Mouse (Mus musculus) hindbrain, embryonic 15.5 days (tissue): ENCODE data around the gene Krt79. TPM values are rescaled to one million over a fixed set of nuclear protein-coding genes. Genes with fewer than 3 reads are reported as not detected.

ENCODE experiments used
- ATAC-seq: fragments of 200-750 bp; cut with Nextera tagmentation; 2 replicates; pipeline ENCODE4 v1.8.0; 2017; ENCODE audit warnings: low read depth, moderate number of reproducible peaks, moderate TSS enrichment; ENCODE audit not compliant: low FRiP score
- H3K27ac ChIP-seq: fragments of 300-500 bp; sonication (generic); replicated peaks from 2 replicates; pipeline ENCODE4 v1.5.1; 2015; ENCODE audit warnings: mild to moderate bottlenecking, inconsistent platforms
- H3K27me3 ChIP-seq: fragments of 300-500 bp; sonication (generic); 2 replicates; pipeline ENCODE4 v1.6.1; 2015; ENCODE audit warnings: control low read depth, inconsistent platforms
- H3K36me3 ChIP-seq: fragments of 300-500 bp; sonication (generic); 2 replicates; pipeline ENCODE4 v1.6.1; 2015; ENCODE audit warnings: control low read depth, inconsistent platforms
- H3K4me1 ChIP-seq: fragments of 300-500 bp; sonication (generic); replicated peaks from 2 replicates; pipeline ENCODE4 v1.6.1; 2015; ENCODE audit warnings: control low read depth, inconsistent platforms
- H3K4me2 ChIP-seq: fragments of 300-500 bp; sonication (generic); 2 replicates; pipeline ENCODE4 v1.6.1; 2015; ENCODE audit warnings: moderate library complexity, mild to moderate bottlenecking, inconsistent platforms
- H3K4me3 ChIP-seq: fragments of 300-500 bp; sonication (generic); 2 replicates; pipeline ENCODE4 v1.5.1; 2015; ENCODE audit warnings: mild to moderate bottlenecking, inconsistent platforms
- H3K9ac ChIP-seq: fragments of 300-500 bp; sonication (generic); 2 replicates; pipeline ENCODE4 v1.6.1; 2015; ENCODE audit warnings: inconsistent platforms
- H3K9me3 ChIP-seq: fragments of 300-500 bp; sonication (generic); 2 replicates; pipeline ENCODE4 v1.6.1; 2016; ENCODE audit warnings: control low read depth, inconsistent platforms
- WGBS: fragments of 180-500 bp; shearing (Covaris S2); methylation state at CpG from one replicate; pipeline ENCODE4 v1.1.7; 2015; 5-methylcytosine and 5-hydroxymethylcytosine counted together
- polyA plus RNA-seq: library from polyadenylated mRNA; unstranded; fragments of >200 nt; fragmentation: Nextera tagmentation; extraction: Ambion mirVana; gene quantifications from 2 replicates; pipeline ENCODE4 v1.2.1, GENCODE M21; 2015

The Krt79 gene
- polyA plus RNA-seq, 1 experiment from 2014 or later = 0.70 TPM

DNA sequence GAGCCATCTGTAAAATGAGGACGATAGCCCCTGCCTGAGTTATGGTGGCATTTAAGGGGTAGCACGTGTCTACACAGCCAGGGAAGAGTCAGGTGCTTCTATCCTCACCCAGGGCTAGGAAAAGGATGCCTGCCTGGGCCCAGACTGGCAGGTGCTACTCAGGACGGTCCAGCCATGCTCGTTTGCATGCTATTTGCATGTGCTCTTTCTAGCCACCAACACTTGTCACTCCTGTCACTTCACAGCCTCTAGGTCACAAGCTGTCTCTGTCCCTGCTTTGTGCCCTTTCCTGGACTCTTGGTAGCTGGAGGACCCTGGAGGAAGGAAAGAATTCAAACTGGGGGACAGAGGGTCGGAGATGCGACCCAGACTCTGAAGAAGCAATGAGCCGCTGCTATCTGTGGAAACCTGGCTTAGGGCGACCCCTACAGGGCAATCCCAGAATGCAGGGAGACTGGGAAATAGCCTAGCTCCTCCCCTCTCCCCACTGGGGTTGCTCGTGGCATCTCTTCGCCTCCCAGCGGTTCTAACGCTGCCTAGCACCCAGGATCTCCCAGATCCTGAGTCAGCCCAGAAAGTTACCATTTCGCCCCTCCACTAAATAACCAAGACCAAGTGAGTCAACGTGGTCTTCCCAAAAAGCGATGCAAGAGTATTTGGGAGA lies 33.4 kb upstream of the Krt79 start:
- Histone ChIP-seq H3K36me3 (no peaks in the 10 kb centered on the region), H3K4me1 (peaks cover 12% of the 10 kb centered on the region), H3K27me3 (no peaks in the 10 kb centered on the region), H3K9me3 (no peaks in the 10 kb centered on the region), H3K9ac (no peak overlapping the region), H3K4me2 (no peak overlapping the region), H3K4me3 (no peak overlapping the region), H3K27ac (no peak overlapping the region)
- WGBS = 8% methylated on average over 15 of the region's 15 CpGs
- peak; percentile 66; the same call in 1 of the 2 replicates for ATAC-seq

DNA sequence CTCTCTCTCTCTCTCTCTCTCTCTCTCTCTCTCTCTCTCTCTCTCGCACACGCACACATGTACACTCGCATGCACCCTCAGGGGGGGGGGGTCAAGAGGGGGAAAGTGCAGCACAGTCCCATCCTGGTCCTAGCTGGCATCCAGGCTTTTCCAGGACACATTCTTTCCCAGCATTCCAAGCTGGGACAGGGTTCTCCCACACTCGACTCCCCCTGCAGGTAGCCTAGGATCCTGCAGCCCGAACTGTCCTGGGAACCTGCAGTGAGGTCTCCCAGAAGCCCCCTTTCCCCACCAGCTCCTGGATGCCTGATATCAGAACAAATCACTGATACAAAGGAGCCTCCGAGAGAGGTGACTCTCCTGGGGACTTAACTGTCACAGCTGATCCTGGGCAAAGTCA lies 30.4 kb upstream of the Krt79 start:
- H3K9me3 ChIP-seq = no peaks in the 10 kb centered on the region
- 5% methylated on average over 3 of the region's 6 CpGs for WGBS
- ATAC-seq = no peak

DNA sequence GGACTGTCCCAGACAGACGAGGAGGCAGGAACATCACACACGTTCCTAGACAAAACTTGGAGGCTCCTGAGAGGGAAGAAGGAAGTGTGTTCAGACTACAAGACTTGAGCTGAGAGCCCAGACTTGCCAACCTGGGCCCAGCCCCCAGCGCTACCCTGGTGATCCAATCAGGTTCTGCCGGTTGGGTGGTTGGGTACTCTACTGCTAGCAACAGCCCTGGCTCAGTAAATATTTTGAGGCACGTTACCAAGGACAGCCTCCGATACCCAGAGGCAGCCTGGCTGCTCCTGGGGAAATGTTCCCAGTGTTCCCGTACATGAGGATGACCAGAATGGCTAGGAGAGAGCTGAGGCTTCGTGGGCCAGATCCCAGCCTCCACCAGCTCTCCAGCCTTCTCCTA lies 26.7 kb upstream of the Krt79 start:
- no peaks in the 10 kb centered on the region for H3K9me3 ChIP-seq
- H3K36me3 ChIP-seq = no peaks in the 10 kb centered on the region
- H3K4me2 ChIP-seq = no peak overlapping the region
- 84% methylated on average over 8 of the region's 8 CpGs for WGBS
- no peaks in the 10 kb centered on the region for H3K27me3 ChIP-seq
- ATAC-seq = no peak
- H3K27ac ChIP-seq = no peak overlapping the region
- no peak overlapping the region for H3K4me3 ChIP-seq
- H3K9ac ChIP-seq = no peak overlapping the region
- no peaks in the 10 kb centered on the region for H3K4me1 ChIP-seq

More for the DNA sequence above, 30.4 kb upstream of the Krt79 start:
- no peak overlapping the region for H3K4me3 ChIP-seq
- no peak overlapping the region for H3K9ac ChIP-seq
- 0 out of 2 replicates have a peak, but pooled peaks cover 3% of the 10 kb centered on the region for H3K4me1 ChIP-seq
- no peaks in the 10 kb centered on the region for H3K36me3 ChIP-seq
- no peak overlapping the region for H3K4me2 ChIP-seq
- no peak overlapping the region for H3K27ac ChIP-seq
- H3K27me3 ChIP-seq = no peaks in the 10 kb centered on the region

DNA sequence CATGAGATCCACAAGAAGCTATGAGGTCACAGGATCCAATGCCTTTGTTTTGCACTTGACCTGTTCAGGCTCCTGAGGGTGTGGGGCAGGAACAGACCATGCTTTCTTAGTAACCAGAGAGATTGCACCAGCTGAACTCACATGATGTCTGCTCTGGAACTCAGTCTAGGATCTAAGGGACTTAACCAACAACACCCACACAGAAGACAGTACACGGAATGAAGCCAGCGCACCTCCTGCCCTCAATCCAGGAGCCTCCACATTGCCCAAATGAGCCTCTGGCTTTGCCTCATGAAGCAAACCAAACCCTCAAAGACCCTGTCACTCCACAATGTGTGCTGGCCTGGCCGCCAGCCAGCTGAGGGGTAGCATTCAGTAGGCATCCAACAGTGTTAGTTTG lies 18.8 kb upstream of the Krt79 start:
- no peaks in the 10 kb centered on the region for H3K27me3 ChIP-seq
- H3K4me2 ChIP-seq = no peak overlapping the region
- H3K9me3 ChIP-seq = no peaks in the 10 kb centered on the region
- no peak overlapping the region for H3K27ac ChIP-seq
- H3K36me3 ChIP-seq = no peaks in the 10 kb centered on the region
- WGBS = 89% methylated on average over 3 of the region's 3 CpGs
- ATAC-seq = no peak
- no peak overlapping the region for H3K9ac ChIP-seq
- H3K4me3 ChIP-seq = no peak overlapping the region
- H3K4me1 ChIP-seq = no peaks in the 10 kb centered on the region

- H3K4me3 ChIP-seq = no peak within 1 kb of the TSS
- H3K9ac ChIP-seq = no peak within 1 kb of the TSS
- no peak within 1 kb of the TSS for H3K4me2 ChIP-seq
- no peaks in the 10 kb centered on the region for H3K27me3 ChIP-seq
- no peaks in the 10 kb centered on the region for H3K9me3 ChIP-seq
- 87% methylated on average over 9 of the region's 9 CpGs for WGBS
- H3K27ac ChIP-seq = no peak within 1 kb of the TSS
- no peaks in the 10 kb centered on the region for H3K4me1 ChIP-seq
- H3K36me3 ChIP-seq = no peaks in the 10 kb centered on the region
- no peak for ATAC-seq
Measured at GRCm38 (mm10) chr15:101954187-101954586, 14.1 kb upstream of the Krt79 start, which contains the start of gene Krt78. Krt78 (minus strand) TSS chr15:101954287.

- no peak overlapping the region for H3K4me2 ChIP-seq
- no peak overlapping the region for H3K4me3 ChIP-seq
- no peaks in the 10 kb centered on the region for H3K4me1 ChIP-seq
- no peaks in the 10 kb centered on the region for H3K36me3 ChIP-seq
- H3K9ac ChIP-seq = no peak overlapping the region
- 89% methylated on average over 7 of the region's 7 CpGs for WGBS
- ATAC-seq = no peak
- no peaks in the 10 kb centered on the region for H3K9me3 ChIP-seq
- no peak overlapping the region for H3K27ac ChIP-seq
- no peaks in the 10 kb centered on the region for H3K27me3 ChIP-seq
Measured at GRCm38 (mm10) chr15:101952733-101953474, 12.8 kb upstream of the Krt79 start.

GRCm38 (mm10) chr15:101945430-101945829 lies 5.3 kb upstream of the Krt79 start:
- 95% methylated on average over 1 of the region's 1 CpGs for WGBS
- no peaks in the 10 kb centered on the region for H3K27me3 ChIP-seq

GRCm38 (mm10) chr15:101941948-101942347 lies 1.8 kb upstream of the Krt79 start:
- Histone ChIP-seq H3K27me3 (no peaks in the 10 kb centered on the region), H3K4me2 (no peak overlapping the region), H3K4me1 (peaks cover 5% of the 10 kb centered on the region; the same call in 1 of the 2 replicates), H3K4me3 (no peak overlapping the region), H3K9ac (no peak overlapping the region), H3K9me3 (no peaks in the 10 kb centered on the region), H3K36me3 (no peaks in the 10 kb centered on the region), H3K27ac (no peak overlapping the region)
- 71% methylated on average over 8 of the region's 8 CpGs for WGBS
- ATAC-seq = no peak

More at GRCm38 (mm10) chr15:101945430-101945829, 5.3 kb upstream of the Krt79 start:
- Histone ChIP-seq H3K36me3 (no peaks in the 10 kb centered on the region), H3K4me3 (no peak overlapping the region), H3K4me1 (peaks cover 5% of the 10 kb centered on the region; the same call in 1 of the 2 replicates), H3K9ac (no peak overlapping the region), H3K27ac (no peak overlapping the region), H3K9me3 (no peaks in the 10 kb centered on the region), H3K4me2 (no peak overlapping the region)
- no peak for ATAC-seq

GRCm38 (mm10) chr15:101938600-101939308 lies 1.4 kb downstream of the Krt79 start:
- Histone ChIP-seq H3K4me1 (peaks cover 5% of the 10 kb centered on the region; the same call in 1 of the 2 replicates), H3K27me3 (no peaks in the 10 kb centered on the region), H3K9ac (no peak overlapping the region), H3K9me3 (no peaks in the 10 kb centered on the region), H3K27ac (no peak overlapping the region), H3K36me3 (no peaks in the 10 kb centered on the region), H3K4me2 (no peak overlapping the region), H3K4me3 (no peak overlapping the region)
- ATAC-seq = no peak
- WGBS = 87% methylated on average over 9 of the region's 9 CpGs

GRCm38 (mm10) chr15:101933024-101933423 lies 7.1 kb downstream of the Krt79 start:
- H3K9ac ChIP-seq = no peak overlapping the region
- no peak for ATAC-seq
- no peak overlapping the region for H3K27ac ChIP-seq
- no peaks in the 10 kb centered on the region for H3K36me3 ChIP-seq
- no peaks in the 10 kb centered on the region for H3K9me3 ChIP-seq
- peaks cover 12% of the 10 kb centered on the region; the same call in 1 of the 2 replicates for H3K4me1 ChIP-seq
- no peak overlapping the region for H3K4me3 ChIP-seq
- H3K27me3 ChIP-seq = 0 out of 2 replicates have a peak, but pooled peaks cover 3% of the 10 kb centered on the region
- WGBS = 80% methylated on average over 6 of the region's 6 CpGs
- no peak overlapping the region for H3K4me2 ChIP-seq

DNA sequence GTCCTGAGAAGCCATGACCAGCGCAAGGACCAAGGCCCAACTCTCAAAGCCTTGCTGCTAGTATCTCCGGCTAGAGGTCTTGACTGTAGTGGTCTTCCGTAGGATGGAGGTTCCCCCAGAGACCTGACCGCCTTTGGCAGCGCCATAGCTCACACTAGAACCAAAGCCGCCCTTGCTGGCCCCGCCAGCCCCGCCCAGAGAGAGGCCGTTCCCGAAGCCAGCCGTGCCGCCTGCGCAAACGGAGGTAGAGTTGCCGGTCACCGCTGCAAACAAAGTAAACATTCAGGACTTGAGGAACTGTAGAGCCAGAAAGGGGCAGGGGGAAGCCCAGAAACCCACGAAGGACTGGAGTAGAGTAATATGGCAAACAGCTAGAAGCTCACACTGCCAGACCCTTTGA lies 10.5 kb downstream of the Krt79 start:
- peak overlapping the region; percentile 44 for H3K4me2 ChIP-seq
- no peak overlapping the region for H3K9ac ChIP-seq
- peak overlapping the region; percentile 2; the same call in 1 of the 2 replicates for H3K4me3 ChIP-seq
- H3K27ac ChIP-seq = no peak overlapping the region
- no peak for ATAC-seq
- H3K36me3 ChIP-seq = no peaks in the 10 kb centered on the region
- no peaks in the 10 kb centered on the region for H3K9me3 ChIP-seq
- peaks cover 12% of the 10 kb centered on the region; the same call in 1 of the 2 replicates for H3K4me1 ChIP-seq
- 0 out of 2 replicates have a peak, but pooled peaks cover 3% of the 10 kb centered on the region for H3K27me3 ChIP-seq
- WGBS = 2% methylated on average over 17 of the region's 17 CpGs

- Histone ChIP-seq H3K4me1 (peaks cover 12% of the 10 kb centered on the region; the same call in 1 of the 2 replicates), H3K27ac (no peak overlapping the region), H3K27me3 (0 out of 2 replicates have a peak, but pooled peaks cover 3% of the 10 kb centered on the region), H3K9me3 (no peaks in the 10 kb centered on the region), H3K4me2 (no peak overlapping the region), H3K36me3 (no peaks in the 10 kb centered on the region), H3K4me3 (no peak overlapping the region), H3K9ac (no peak overlapping the region)
- WGBS = 21% methylated on average over 9 of the region's 9 CpGs
- no peak for ATAC-seq
Measured at GRCm38 (mm10) chr15:101929087-101929486, 11.0 kb downstream of the Krt79 start.
